Mouse (Mus musculus) limb, embryonic 15.5 days (tissue): ENCODE results near the gene Csf1. TPM values are rescaled to one million over a fixed set of nuclear protein-coding genes. Genes with fewer than 3 reads are reported as not detected.

ENCODE experiments used
- ATAC-seq: fragments of 200-750 bp; cut with Nextera tagmentation; 2 replicates; pipeline ENCODE4 v1.8.0; 2017; ENCODE audit warnings: low read depth, moderate TSS enrichment; ENCODE audit not compliant: insufficient number of reproducible peaks, low FRiP score, low TSS enrichment
- H3K27ac ChIP-seq: fragments of 300-500 bp; sonication (generic); 2 replicates; pipeline ENCODE4 v1.5.1; 2015; ENCODE audit warnings: moderate library complexity, mild to moderate bottlenecking, inconsistent platforms
- H3K27me3 ChIP-seq: fragments of 300-500 bp; sonication (generic); 2 replicates; pipeline ENCODE4 v1.6.1; 2015; ENCODE audit warnings: inconsistent platforms
- H3K36me3 ChIP-seq: fragments of 300-500 bp; sonication (generic); 2 replicates; pipeline ENCODE4 v1.6.1; 2015; ENCODE audit warnings: inconsistent platforms
- H3K4me1 ChIP-seq: fragments of 300-500 bp; sonication (generic); 2 replicates; pipeline ENCODE4 v1.6.1; 2015; ENCODE audit warnings: inconsistent platforms
- H3K4me2 ChIP-seq: fragments of 300-500 bp; sonication (generic); 2 replicates; pipeline ENCODE4 v1.6.1; 2015; ENCODE audit warnings: mild to moderate bottlenecking, inconsistent platforms
- H3K4me3 ChIP-seq: fragments of 300-500 bp; sonication (generic); 2 replicates; pipeline ENCODE4 v1.5.1; 2015; ENCODE audit warnings: mild to moderate bottlenecking, inconsistent platforms
- H3K9ac ChIP-seq: fragments of 300-500 bp; sonication (generic); 2 replicates; pipeline ENCODE4 v1.6.1; 2015; ENCODE audit warnings: inconsistent platforms
- H3K9me3 ChIP-seq: fragments of 300-500 bp; sonication (generic); 2 replicates; pipeline ENCODE4 v1.6.1; 2016; ENCODE audit warnings: inconsistent platforms
- WGBS: fragments of 180-500 bp; shearing (Covaris S2); methylation state at CpG from one replicate; pipeline ENCODE4 v1.1.7; 2015; 5-methylcytosine and 5-hydroxymethylcytosine counted together
- polyA plus RNA-seq: library from polyadenylated mRNA; unstranded; fragments of >200 nt; fragmentation: Nextera tagmentation; extraction: Ambion mirVana; gene quantifications from 2 replicates; pipeline ENCODE4 v1.2.1, GENCODE M21; 2015

Csf1 gene
- polyA plus RNA-seq, result 17.0 and 20.7 TPM in 2 replicates

DNA sequence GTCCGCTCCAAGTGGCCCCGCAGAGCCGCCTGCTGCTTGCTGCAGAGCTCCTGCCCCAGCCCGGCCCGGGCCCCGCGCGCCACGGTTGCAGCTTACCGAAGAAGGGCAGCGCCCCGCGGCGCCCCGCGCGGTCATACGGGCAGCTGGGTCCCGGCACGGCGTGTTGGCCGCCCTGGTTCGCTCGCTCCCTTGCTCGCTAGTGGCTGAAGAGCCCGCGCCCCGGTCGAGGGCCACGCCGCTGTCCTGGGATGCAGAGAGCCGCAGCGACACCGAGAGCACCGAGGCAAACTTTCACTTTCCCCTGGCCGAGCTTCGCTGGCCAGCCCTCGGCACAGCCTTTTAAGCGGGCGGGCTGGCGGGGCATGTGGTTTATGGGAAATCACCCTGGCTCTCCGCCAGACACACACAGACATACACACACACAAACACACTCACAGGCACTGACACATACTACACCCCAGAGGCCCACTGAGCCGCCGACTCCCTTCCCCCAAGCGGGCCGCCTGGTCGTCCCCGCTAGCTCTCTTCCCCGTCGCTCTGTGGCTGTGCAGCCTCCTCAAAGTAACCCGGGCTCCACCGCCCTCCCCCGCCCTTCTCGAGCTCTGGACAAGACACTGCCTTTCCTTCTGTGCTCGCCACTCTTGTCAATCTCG is at the start of gene Csf1:
Gene Csf1 (minus strand): TSS at position 541 of the 653 bp plus-strand sequence.
- Histone ChIP-seq H3K4me1 (peaks cover 29% of the 10 kb centered on the region), H3K36me3 (peaks cover 13% of the 10 kb centered on the region), H3K9me3 (no peaks in the 10 kb centered on the region), H3K27me3 (no peaks in the 10 kb centered on the region), H3K4me3 (peak within 1 kb of the TSS; percentile 76), H3K9ac (peak within 1 kb of the TSS; percentile 87), H3K27ac (peak within 1 kb of the TSS; percentile 93), H3K4me2 (peak within 1 kb of the TSS; percentile 78)
- peak; percentile 83 for ATAC-seq
- 1% methylated on average over 55 of the region's 56 CpGs for WGBS

DNA sequence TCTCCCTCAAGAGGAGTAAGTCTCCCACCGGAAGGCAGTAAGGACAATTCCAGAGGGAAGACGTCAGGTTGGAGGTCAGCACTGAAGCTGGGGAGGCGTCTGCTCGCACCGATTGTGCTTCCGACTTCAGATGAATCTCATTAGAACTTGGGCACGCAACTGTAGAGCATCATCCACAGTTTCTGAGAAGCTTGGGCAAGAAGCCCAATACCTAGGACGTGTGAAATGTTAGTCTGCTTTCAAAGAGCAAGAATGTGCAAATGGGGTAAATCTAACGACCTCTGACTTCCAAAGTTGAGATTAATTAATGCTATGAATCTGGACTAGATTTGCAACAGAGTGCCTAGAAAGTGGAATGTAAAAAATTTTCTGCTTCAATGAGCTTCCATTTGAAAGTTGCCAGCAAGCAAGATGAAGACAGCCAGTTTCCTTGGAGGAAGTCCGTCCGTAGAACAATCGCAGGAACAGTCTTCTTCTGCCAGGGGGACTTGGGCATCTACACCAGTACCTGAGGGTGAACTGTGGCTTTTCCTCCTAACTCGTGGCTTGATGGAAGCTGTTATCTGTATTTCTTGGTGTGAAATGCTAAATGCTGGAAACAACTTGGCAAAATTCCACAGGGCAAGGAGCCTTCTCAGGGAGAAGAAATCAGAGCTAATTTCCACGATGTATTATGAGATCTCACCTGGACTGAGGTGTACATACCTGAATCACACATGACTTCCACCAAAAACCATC is 47.9 kb upstream of the Csf1 start:
- Histone ChIP-seq H3K27ac (no peak overlapping the region), H3K4me1 (peaks cover 15% of the 10 kb centered on the region)
- 38% methylated on average over 14 of the region's 14 CpGs for WGBS

DNA sequence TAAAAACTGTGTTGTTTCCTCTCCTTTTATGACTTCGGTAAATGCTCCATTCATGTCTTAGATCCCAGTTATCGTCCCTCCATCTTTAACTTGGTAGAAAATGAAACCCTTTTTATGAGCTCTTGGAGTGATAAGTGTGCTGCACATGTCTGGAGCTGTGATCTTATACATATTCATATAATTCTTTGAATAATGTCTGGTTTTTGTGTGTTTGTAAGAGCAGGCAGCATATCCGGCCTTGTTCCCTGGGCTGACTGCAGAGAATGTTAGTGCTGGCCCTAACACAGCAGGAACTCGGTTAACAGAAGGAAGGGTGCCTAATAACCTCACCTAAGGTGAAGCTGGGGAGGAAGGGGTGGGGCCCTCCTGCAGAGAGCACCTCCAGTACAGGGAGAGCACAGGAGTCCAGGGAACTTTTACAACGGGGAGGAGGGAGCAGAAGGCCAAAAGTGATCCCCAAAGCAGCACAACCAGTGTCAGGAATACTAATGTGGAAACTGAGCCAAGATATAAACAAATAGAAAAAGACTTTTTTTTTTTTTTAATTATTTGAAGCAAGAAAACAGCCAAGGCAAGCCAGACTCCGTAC is 47.2 kb upstream of the Csf1 start:
- Histone ChIP-seq H3K9me3 (no peaks in the 10 kb centered on the region), H3K36me3 (no peaks in the 10 kb centered on the region), H3K27ac (no peak overlapping the region), H3K4me1 (peaks cover 15% of the 10 kb centered on the region), H3K27me3 (no peaks in the 10 kb centered on the region), H3K4me2 (no peak overlapping the region), H3K4me3 (no peak overlapping the region), H3K9ac (no peak overlapping the region)
- 25% methylated on average over 6 of the region's 6 CpGs for WGBS
- ATAC-seq, result no peak

More for the DNA sequence above, 47.9 kb upstream of the Csf1 start:
- Histone ChIP-seq H3K9me3 (no peaks in the 10 kb centered on the region), H3K9ac (no peak overlapping the region), H3K4me3 (no peak overlapping the region), H3K4me2 (no peak overlapping the region), H3K27me3 (no peaks in the 10 kb centered on the region), H3K36me3 (no peaks in the 10 kb centered on the region)
- ATAC-seq, result no peak

DNA sequence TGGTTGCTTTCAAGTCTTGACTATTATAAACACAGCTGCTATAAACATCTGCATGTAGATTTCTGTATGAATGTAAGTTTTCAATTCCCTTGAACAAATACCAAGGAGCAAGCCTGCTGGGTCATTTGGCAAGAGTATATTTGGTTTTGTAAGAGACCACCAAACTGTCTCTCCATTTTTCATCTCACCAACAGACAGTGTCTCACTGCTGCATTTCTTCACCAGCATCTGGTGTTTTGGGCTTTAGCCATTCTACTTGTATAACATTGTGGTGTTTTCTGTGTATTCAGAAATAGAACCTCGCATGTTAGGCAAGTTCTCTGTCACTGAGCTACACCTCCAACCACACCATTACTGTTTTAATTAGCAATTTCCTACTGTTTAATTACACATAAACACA is 46.6 kb upstream of the Csf1 start:
- no peaks in the 10 kb centered on the region for H3K36me3 ChIP-seq
- 71% methylated on average over 1 of the region's 1 CpGs for WGBS
- no peak for ATAC-seq
- no peaks in the 10 kb centered on the region for H3K27me3 ChIP-seq
- no peak overlapping the region for H3K4me2 ChIP-seq
- no peak overlapping the region for H3K27ac ChIP-seq
- no peak overlapping the region for H3K4me3 ChIP-seq
- no peaks in the 10 kb centered on the region for H3K9me3 ChIP-seq
- no peak overlapping the region for H3K9ac ChIP-seq
- H3K4me1 ChIP-seq, result peaks cover 15% of the 10 kb centered on the region

DNA sequence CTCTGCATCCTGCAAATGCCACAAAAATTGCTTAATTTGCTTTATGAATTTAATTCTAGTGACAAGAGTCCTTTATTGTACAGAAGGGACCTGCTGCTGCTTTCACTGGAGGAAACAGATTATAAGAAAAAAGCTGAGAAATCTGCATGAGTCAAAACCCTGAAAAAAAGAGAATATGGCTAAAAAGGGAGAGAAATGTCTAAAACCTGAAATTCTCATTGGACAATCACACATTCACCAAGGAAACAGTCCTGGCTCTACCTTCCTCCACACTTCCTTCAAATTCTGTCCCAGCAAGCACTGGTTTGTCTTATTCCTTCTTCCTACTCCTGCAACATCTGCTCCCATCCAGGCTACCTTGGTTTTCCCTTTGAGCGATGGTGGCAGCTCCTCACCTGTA is 44.5 kb upstream of the Csf1 start:
- no peak overlapping the region for H3K4me2 ChIP-seq
- H3K27me3 ChIP-seq, result no peaks in the 10 kb centered on the region
- no peak for ATAC-seq
- no peak overlapping the region for H3K4me3 ChIP-seq
- H3K9ac ChIP-seq, result no peak overlapping the region
- H3K4me1 ChIP-seq, result peaks cover 15% of the 10 kb centered on the region
- H3K9me3 ChIP-seq, result no peaks in the 10 kb centered on the region
- H3K36me3 ChIP-seq, result no peaks in the 10 kb centered on the region
- H3K27ac ChIP-seq, result no peak overlapping the region
- 87% methylated on average over 1 of the region's 1 CpGs for WGBS

DNA sequence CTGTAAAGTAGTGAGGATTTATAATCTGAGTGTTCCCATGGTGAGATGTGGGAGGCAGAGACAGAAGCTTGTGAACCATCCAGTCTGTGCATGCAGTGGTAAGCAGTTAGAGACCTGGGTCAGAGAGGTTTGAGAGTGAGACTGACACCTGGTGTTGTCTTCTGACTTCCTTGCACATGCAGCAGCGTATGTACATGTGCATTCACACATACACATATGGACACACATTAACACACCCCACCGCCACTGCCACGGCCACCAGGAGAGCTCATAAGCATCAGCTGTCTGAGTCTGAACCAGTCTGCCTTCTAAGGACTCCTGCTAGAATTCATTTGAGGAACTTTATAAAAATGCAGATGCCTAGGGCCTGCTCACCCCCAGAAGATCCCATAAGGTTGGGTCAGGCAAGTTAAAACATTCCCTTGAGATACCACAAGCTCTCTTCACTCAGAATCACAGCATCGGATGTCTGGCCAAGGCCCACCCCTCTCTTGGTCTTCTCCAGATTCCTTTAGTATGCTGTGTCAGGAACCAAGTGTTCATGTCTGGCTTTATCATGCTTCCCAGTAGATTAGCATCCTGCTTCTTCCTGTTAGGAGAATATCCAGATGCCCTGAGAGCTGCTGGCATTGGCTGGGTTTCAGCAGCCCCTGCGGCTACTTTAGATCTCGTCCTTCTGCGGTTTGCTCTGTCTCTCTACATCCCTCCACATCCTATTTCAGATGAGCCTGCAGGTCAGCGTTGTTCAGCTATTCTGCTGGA is 42.1 kb upstream of the Csf1 start:
- Histone ChIP-seq H3K36me3 (no peaks in the 10 kb centered on the region), H3K4me1 (0 out of 2 replicates have a peak, but pooled peaks cover 5% of the 10 kb centered on the region), H3K27me3 (no peaks in the 10 kb centered on the region), H3K27ac (no peak overlapping the region), H3K4me2 (no peak overlapping the region), H3K9me3 (no peaks in the 10 kb centered on the region), H3K4me3 (no peak overlapping the region), H3K9ac (no peak overlapping the region)
- ATAC-seq, result no peak
- WGBS, result 74% methylated on average over 8 of the region's 8 CpGs

DNA sequence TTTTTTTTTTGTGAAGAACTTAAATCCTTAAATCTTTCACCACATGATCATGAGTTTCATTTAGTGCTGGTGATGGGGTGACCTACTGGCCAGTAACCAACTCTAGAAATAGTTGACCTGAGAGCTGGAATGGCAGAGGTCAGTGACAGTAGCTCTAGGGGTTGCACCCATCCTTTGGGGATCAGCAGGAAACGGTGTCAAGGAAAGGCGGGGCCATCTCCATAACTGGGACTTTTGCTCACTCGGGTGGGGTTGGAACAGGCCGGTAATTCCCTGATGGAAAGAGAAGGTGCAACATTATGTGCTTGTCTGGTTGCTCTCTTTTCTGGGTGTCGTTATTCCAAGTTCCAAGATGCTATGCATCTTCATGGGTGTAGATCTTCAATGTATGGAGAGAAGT is 38.7 kb upstream of the Csf1 start:
- no peak overlapping the region for H3K27ac ChIP-seq
- H3K4me1 ChIP-seq, result peaks cover 2% of the 10 kb centered on the region
- ATAC-seq, result no peak
- no peaks in the 10 kb centered on the region for H3K9me3 ChIP-seq
- H3K36me3 ChIP-seq, result no peaks in the 10 kb centered on the region
- no peak overlapping the region for H3K9ac ChIP-seq
- WGBS, result 83% methylated on average over 5 of the region's 5 CpGs
- H3K4me3 ChIP-seq, result no peak overlapping the region
- H3K4me2 ChIP-seq, result no peak overlapping the region
- H3K27me3 ChIP-seq, result no peaks in the 10 kb centered on the region

DNA sequence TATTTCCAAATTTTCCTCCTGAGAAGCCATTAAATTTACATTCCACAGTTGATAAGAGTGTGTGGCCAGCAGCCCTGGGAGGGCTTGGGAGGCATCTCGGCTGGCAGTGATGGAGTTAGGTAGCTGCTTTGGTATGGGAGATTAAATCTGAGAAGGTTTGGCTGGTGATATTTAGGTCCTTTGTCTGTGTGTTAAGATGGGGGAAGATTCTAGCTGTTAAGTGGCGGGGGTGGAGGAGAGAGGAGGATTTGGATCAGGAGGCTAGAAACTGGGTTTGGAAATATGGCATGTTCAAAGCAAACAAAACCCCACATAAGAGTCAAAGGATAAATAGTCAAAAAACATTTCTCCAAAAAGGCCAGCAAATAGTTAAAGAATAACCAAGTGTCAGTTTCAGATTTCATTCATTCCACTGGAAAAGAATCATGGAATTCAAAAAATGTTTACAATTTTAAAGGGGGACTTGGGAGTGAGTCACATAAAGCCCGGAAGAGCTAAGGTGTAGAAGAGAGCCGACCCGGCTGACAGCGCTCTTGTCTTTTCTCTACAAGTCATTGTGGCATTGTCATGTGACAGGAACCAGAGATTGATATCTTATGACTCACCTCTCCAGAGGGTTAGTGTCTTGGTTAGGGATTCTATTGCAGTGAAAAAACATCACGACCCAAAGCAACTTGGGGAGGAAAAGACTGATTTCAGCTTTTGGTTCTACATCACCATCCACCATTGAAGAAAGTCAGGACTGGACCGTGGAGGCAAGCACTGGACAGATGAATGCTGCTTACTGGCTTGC is 36.1 kb upstream of the Csf1 start:
- Histone ChIP-seq H3K4me1 (peaks cover 14% of the 10 kb centered on the region), H3K27me3 (no peaks in the 10 kb centered on the region), H3K27ac (no peak overlapping the region), H3K36me3 (no peaks in the 10 kb centered on the region), H3K4me3 (no peak overlapping the region), H3K9ac (no peak overlapping the region), H3K4me2 (no peak overlapping the region), H3K9me3 (no peaks in the 10 kb centered on the region)
- ATAC-seq, result no peak
- WGBS, result 62% methylated on average over 8 of the region's 8 CpGs

DNA sequence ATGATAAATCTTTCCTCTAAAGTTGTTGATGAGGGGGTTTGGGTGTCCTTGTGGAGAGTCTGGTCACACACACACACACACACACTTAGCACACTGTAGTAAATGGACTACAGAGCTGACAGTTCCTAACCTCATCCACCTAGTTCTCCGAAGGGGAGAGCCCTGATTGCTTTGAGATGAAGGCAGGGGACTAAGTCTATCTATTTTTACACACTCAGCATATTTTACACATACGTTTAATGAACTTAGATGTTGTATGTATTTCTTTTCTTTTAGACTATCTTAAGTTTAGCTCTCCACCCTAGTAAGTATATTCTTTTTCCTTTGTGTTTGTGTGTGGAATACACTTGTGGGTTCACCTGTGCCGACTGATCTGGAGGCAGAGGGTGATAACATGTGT is 34.6 kb upstream of the Csf1 start:
- H3K27ac ChIP-seq, result no peak overlapping the region
- no peak for ATAC-seq
- no peak overlapping the region for H3K9ac ChIP-seq
- no peak overlapping the region for H3K4me2 ChIP-seq
- no peak overlapping the region for H3K4me3 ChIP-seq
- 89% methylated on average over 3 of the region's 3 CpGs for WGBS
- no peaks in the 10 kb centered on the region for H3K27me3 ChIP-seq
- H3K4me1 ChIP-seq, result peaks cover 16% of the 10 kb centered on the region
- H3K9me3 ChIP-seq, result no peaks in the 10 kb centered on the region
- no peaks in the 10 kb centered on the region for H3K36me3 ChIP-seq

DNA sequence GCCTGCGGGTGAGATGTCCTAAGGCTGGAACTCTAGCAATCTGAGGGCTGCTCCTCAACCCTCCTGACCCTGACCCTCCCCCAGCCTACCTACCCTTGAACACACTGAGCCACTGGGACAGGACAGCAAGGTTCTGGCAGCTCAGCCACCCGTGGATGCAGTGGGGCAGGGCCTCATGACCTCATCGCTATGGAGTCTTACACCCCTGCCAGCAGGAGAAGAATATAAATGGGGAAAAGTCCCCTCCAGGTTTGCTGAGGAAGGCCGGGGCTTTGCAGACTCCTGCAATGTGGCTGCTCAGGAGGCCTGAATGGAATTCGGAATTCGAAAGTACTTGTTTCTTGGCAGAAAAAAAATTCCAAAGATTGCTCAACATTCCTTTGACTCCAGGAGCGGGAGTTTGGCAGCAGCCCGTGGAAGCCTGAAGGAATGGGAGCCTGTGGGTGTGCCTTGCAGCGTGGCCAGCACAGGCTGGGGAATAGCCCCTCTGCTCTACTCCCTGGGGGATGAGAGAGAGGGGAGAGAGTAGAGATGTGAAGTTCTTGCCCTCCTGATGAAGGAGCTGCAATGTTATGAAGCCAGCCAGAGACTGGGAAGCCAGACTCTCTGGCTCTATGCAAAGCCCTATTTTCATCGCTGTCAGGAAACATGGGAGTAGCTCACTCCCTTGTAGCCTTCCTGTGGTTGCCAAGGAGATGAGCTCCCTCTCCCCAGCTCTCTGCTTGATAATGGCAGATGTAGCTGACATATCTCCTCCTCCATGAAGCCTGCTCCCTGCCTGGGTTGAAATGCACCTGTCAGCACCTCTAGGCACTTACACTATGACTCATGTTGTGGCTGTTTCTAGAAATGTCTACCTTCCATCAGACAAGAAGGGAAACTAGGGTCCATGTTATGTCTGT is 33.3 kb upstream of the Csf1 start:
- H3K4me1 ChIP-seq, result peaks cover 29% of the 10 kb centered on the region
- H3K9ac ChIP-seq, result no peak overlapping the region
- no peaks in the 10 kb centered on the region for H3K27me3 ChIP-seq
- H3K4me3 ChIP-seq, result no peak overlapping the region
- H3K27ac ChIP-seq, result peak overlapping the region; percentile 92
- peak overlapping the region; percentile 26 for H3K4me2 ChIP-seq
- no peaks in the 10 kb centered on the region for H3K9me3 ChIP-seq
- WGBS, result 13% methylated on average over 10 of the region's 10 CpGs
- no peaks in the 10 kb centered on the region for H3K36me3 ChIP-seq
- peak; percentile 80 for ATAC-seq
